Mouse (Mus musculus): ENCODE data around the gene Epha7.

GRCm38 (mm10) chr4:28846311-28846710 is 33.4 kb downstream of the Epha7 start:
- TF ChIP-seq CTCF (IDR thresholded peaks at IDR 0.05; ENCODE audit: low read depth, low read length) (no peak), GATA1 (IDR thresholded peaks at IDR 0.05; ENCODE audit: borderline replicate concordance, low read length) (no peak), TAL1 (conservative IDR thresholded peaks at IDR 0.05; ENCODE audit: low read depth, low read length) (no peak)
